Mouse (Mus musculus): ENCODE results near the gene Tmc7.

DNA sequence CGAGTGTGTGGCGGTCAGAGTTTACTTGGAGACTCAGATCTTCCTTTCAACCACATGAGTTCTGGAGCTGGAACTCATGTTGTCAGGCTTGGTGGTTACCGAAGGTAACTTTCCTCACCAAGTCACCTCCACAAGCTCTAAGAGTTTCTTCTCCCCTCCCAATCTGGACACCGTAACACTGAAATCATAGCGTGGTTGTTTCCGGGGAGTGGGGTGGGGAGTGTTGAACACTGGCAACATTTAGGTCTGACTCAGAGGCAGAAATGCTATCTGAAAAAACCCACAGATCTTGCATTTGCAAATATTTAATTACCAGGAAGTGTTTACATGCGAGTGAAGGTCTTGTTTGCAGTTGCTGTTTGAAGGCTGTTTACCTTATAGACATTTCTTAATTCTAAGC, 25.3 kb upstream of the Tmc7 start:
- no peak for TF ChIP-seq ZC3H11A (IDR thresholded peaks at IDR 0.05; ENCODE audit: borderline replicate concordance, low read depth, low read length)
- no peak for TF ChIP-seq ZNF384 (IDR thresholded peaks at IDR 0.05; ENCODE audit: low read depth, low read length)
- TF ChIP-seq CHD2 (IDR thresholded peaks at IDR 0.05; ENCODE audit: low read depth, low read length) = no peak
- no peak for TF ChIP-seq MAFK (IDR thresholded peaks at IDR 0.05; ENCODE audit: insufficient read depth, low read depth, low read length)
